Mouse (Mus musculus) heart, embryonic 14.5 days (tissue): ENCODE measurements around the gene Slc38a9. TPM values are rescaled to one million over a fixed set of nuclear protein-coding genes. Genes with fewer than 3 reads are reported as not detected.

Experiments used
- ATAC-seq: fragments of 200-750 bp; cut with Nextera tagmentation; 2 replicates; pipeline ENCODE4 v1.8.0; 2017; ENCODE audit warnings: low read depth, moderate TSS enrichment; ENCODE audit not compliant: insufficient number of reproducible peaks, insufficient read depth, low FRiP score
- H3K27ac ChIP-seq, 2 experiments: fragments of 200-500 bp in 1 of 2; fragments of 300-500 bp in 1 of 2; sonication (generic) in 1 of 2; replicated peaks in 1 of 2; 2 replicates each; pipeline ENCODE4 v1.5.1; 2012 to 2014; ENCODE audit warnings: low read depth in 2 of 2, low read length in 2 of 2, control low read depth in 1 of 2, mild to moderate bottlenecking in 1 of 2, mixed read lengths in 1 of 2; ENCODE audit not compliant: control insufficient read depth in 1 of 2, insufficient read depth in 1 of 2
- H3K27me3 ChIP-seq: fragments of 300-500 bp; sonication (generic); 2 replicates; pipeline ENCODE4 v1.6.1; 2014; ENCODE audit warnings: mild to moderate bottlenecking, low read length, control low read depth; ENCODE audit not compliant: control insufficient read depth, insufficient read depth
- H3K36me3 ChIP-seq: fragments of 300-500 bp; sonication (generic); 2 replicates; pipeline ENCODE4 v1.6.1; 2014; ENCODE audit warnings: mild to moderate bottlenecking, control low read depth, low read length, mixed read lengths; ENCODE audit not compliant: control insufficient read depth, insufficient read depth
- H3K4me1 ChIP-seq, 2 experiments: fragments of 200-500 bp in 1 of 2; fragments of 300-500 bp in 1 of 2; sonication (generic) in 1 of 2; 2 replicates each; pipeline ENCODE4 v1.6.1; 2012 to 2014; ENCODE audit warnings: low read length in 2 of 2, control low read depth in 1 of 2, mixed read lengths in 1 of 2; ENCODE audit not compliant: control insufficient read depth in 2 of 2, insufficient read depth in 2 of 2
- H3K4me2 ChIP-seq: fragments of 300-500 bp; sonication (generic); 2 replicates; pipeline ENCODE4 v1.6.1; 2014; ENCODE audit warnings: mild to moderate bottlenecking, low read length
- H3K4me3 ChIP-seq, 2 experiments: fragments of 200-500 bp in 1 of 2; fragments of 300-500 bp in 1 of 2; sonication (generic) in 1 of 2; 2 replicates each; pipeline ENCODE4 v1.5.1; 2012 to 2014; ENCODE audit warnings: low read length in 2 of 2, mild to moderate bottlenecking in 2 of 2, control low read depth in 1 of 2, low read depth in 1 of 2, moderate library complexity in 1 of 2; ENCODE audit not compliant: control insufficient read depth in 1 of 2, insufficient read depth in 1 of 2
- H3K9ac ChIP-seq: fragments of 300-500 bp; sonication (generic); 2 replicates; pipeline ENCODE4 v1.6.1; 2014; ENCODE audit warnings: mild to moderate bottlenecking, low read length
- H3K9me3 ChIP-seq: fragments of 300-500 bp; sonication (generic); 2 replicates; pipeline ENCODE4 v1.6.1; 2016; ENCODE audit warnings: low read length, control low read depth; ENCODE audit not compliant: control insufficient read depth
- WGBS: fragments of 180-500 bp; shearing (Covaris S2); extraction: QIAGEN DNeasy Blood & Tissue Kit; methylation state at CpG from one replicate; pipeline ENCODE4 v1.1.7; 2014; 5-methylcytosine and 5-hydroxymethylcytosine counted together
- polyA plus RNA-seq: library from polyadenylated mRNA; unstranded; fragments of >200 nt; fragmentation: Nextera tagmentation; extraction: Ambion mirVana; gene quantifications from 2 replicates; pipeline ENCODE4 v1.2.1, GENCODE M21; 2014

Slc38a9 gene
- polyA plus RNA-seq, 1 experiment from 2014 or later: 13.1 TPM

- Histone ChIP-seq H3K36me3 (peaks cover 3% of the 10 kb centered on the region; the same call in 1 of the 2 replicates), H3K27ac (no peak overlapping the region), H3K27me3 (no peaks in the 10 kb centered on the region), H3K4me2 (no peak overlapping the region), H3K9me3 (no peaks in the 10 kb centered on the region), H3K4me3 (no peak overlapping the region), H3K4me1 (no peaks in the 10 kb centered on the region), H3K9ac (no peak overlapping the region)
- ATAC-seq: no peak
- WGBS: 71% methylated on average over 9 of the region's 9 CpGs
Observed at GRCm38 (mm10) chr13:112737110-112737509, 76.6 kb downstream of the Slc38a9 start.

GRCm38 (mm10) chr13:112738005-112738404 is 77.5 kb downstream of the Slc38a9 start:
- no peaks in the 10 kb centered on the region for H3K36me3 ChIP-seq
- ATAC-seq: no peak
- H3K4me3 ChIP-seq: no peak overlapping the region
- H3K27me3 ChIP-seq: no peaks in the 10 kb centered on the region
- no peak overlapping the region for H3K27ac ChIP-seq
- H3K4me1 ChIP-seq: no peaks in the 10 kb centered on the region
- H3K9ac ChIP-seq: no peak overlapping the region
- H3K4me2 ChIP-seq: no peak overlapping the region
- no peaks in the 10 kb centered on the region for H3K9me3 ChIP-seq
- 90% methylated on average over 16 of the region's 16 CpGs for WGBS

GRCm38 (mm10) chr13:112740073-112740472 is 79.5 kb downstream of the Slc38a9 start:
- peaks cover 0 to 4% of the 10 kb centered on the region in 2 experiments; a peak in 1 of 4 replicates for H3K4me1 ChIP-seq
- WGBS: 79% methylated on average over 6 of the region's 6 CpGs
- no peak overlapping the region for H3K4me2 ChIP-seq
- ATAC-seq: no peak
- no peak overlapping the region for H3K9ac ChIP-seq
- no peaks in the 10 kb centered on the region for H3K36me3 ChIP-seq
- no peaks in the 10 kb centered on the region for H3K27me3 ChIP-seq
- H3K27ac ChIP-seq: no peak overlapping the region
- H3K4me3 ChIP-seq: no peak overlapping the region
- no peaks in the 10 kb centered on the region for H3K9me3 ChIP-seq

GRCm38 (mm10) chr13:112742076-112742830 is 81.7 kb downstream of the Slc38a9 start:
- 40% methylated on average over 14 of the region's 14 CpGs for WGBS
- Histone ChIP-seq H3K4me1 (peaks cover 0 to 4% of the 10 kb centered on the region in 2 experiments; a peak in 1 of 4 replicates), H3K9ac (no peak overlapping the region)

GRCm38 (mm10) chr13:112743647-112744046 is 83.1 kb downstream of the Slc38a9 start:
- H3K27ac ChIP-seq: no peak overlapping the region; a peak in 2 of 4 replicates
- H3K4me3 ChIP-seq: no peak overlapping the region
- peaks cover 0 to 4% of the 10 kb centered on the region in 2 experiments; a peak in 1 of 4 replicates for H3K4me1 ChIP-seq
- ATAC-seq: no peak
- H3K9ac ChIP-seq: no peak overlapping the region
- no peak overlapping the region for H3K4me2 ChIP-seq
- H3K36me3 ChIP-seq: no peaks in the 10 kb centered on the region
- WGBS: 86% methylated on average over 4 of the region's 4 CpGs
- no peaks in the 10 kb centered on the region for H3K27me3 ChIP-seq
- H3K9me3 ChIP-seq: no peaks in the 10 kb centered on the region

More at GRCm38 (mm10) chr13:112742076-112742830, 81.7 kb downstream of the Slc38a9 start:
- H3K27me3 ChIP-seq: no peaks in the 10 kb centered on the region
- ATAC-seq: no peak
- H3K9me3 ChIP-seq: no peaks in the 10 kb centered on the region
- no peak overlapping the region for H3K4me3 ChIP-seq
- peak overlapping the region in 1 of 2 experiments; percentile 10; a peak in 1 of 4 replicates for H3K27ac ChIP-seq
- H3K4me2 ChIP-seq: no peak overlapping the region
- H3K36me3 ChIP-seq: no peaks in the 10 kb centered on the region

- Histone ChIP-seq H3K4me2 (no peak overlapping the region), H3K36me3 (no peaks in the 10 kb centered on the region), H3K27ac (peak overlapping the region; percentile 38 to 64; a peak in 2 of 4 replicates), H3K9me3 (no peaks in the 10 kb centered on the region), H3K27me3 (no peaks in the 10 kb centered on the region), H3K9ac (no peak overlapping the region), H3K4me3 (no peak overlapping the region), H3K4me1 (peaks cover 0 to 4% of the 10 kb centered on the region in 2 experiments; a peak in 1 of 4 replicates)
- 80% methylated on average over 15 of the region's 15 CpGs for whole genome bisulfite sequencing
- ATAC-seq: no peak
Observed at GRCm38 (mm10) chr13:112744061-112744849, 83.7 kb downstream of the Slc38a9 start.

GRCm38 (mm10) chr13:112745936-112746694 is 85.6 kb downstream of the Slc38a9 start:
- Histone ChIP-seq H3K27ac (no peak overlapping the region), H3K4me3 (no peak overlapping the region), H3K27me3 (no peaks in the 10 kb centered on the region), H3K4me1 (peaks cover 6 to 7% of the 10 kb centered on the region in 2 experiments), H3K9ac (no peak overlapping the region), H3K4me2 (no peak overlapping the region), H3K9me3 (no peaks in the 10 kb centered on the region), H3K36me3 (no peaks in the 10 kb centered on the region)
- ATAC-seq: no peak
- WGBS: 86% methylated on average over 5 of the region's 5 CpGs
